Mouse (Mus musculus) spleen, adult 2 months (tissue): ENCODE data around the gene Sema5a. TPM values are rescaled to one million over a fixed set of nuclear protein-coding genes. Genes with fewer than 3 reads are reported as not detected.

ENCODE experiments used
- DNase-seq, 2 experiments: peaks; one replicate each; pipeline versions ENCODE4 v3.0.0 to v3.0.0-alpha.2; 2012 to 2021; ENCODE audit warnings: low spot score in 2 of 2, low read depth in 1 of 2
- H3K27ac ChIP-seq: fragments of 200-500 bp; 2 replicates; pipeline ENCODE4 v1.5.1; 2012; ENCODE audit warnings: low read length, inconsistent platforms; ENCODE audit not compliant: insufficient read depth
- H3K27me3 ChIP-seq: fragments of 200-500 bp; 2 replicates; pipeline ENCODE4 v1.6.1; 2012; ENCODE audit warnings: mild to moderate bottlenecking, moderate library complexity, low read length, inconsistent platforms; ENCODE audit not compliant: control insufficient read depth, insufficient read depth
- H3K36me3 ChIP-seq: fragments of 200-500 bp; 2 replicates; pipeline ENCODE4 v1.6.1; 2012; ENCODE audit warnings: mild to moderate bottlenecking, low read length, inconsistent platforms; ENCODE audit not compliant: control insufficient read depth, insufficient read depth
- H3K4me1 ChIP-seq: fragments of 200-500 bp; 2 replicates; pipeline ENCODE4 v1.6.1; 2011; ENCODE audit warnings: inconsistent platforms; ENCODE audit not compliant: control insufficient read depth, insufficient read depth, insufficient read length
- H3K4me3 ChIP-seq: fragments of 200-500 bp; 2 replicates; pipeline ENCODE4 v1.5.1; 2011; ENCODE audit warnings: mild to moderate bottlenecking, inconsistent platforms; ENCODE audit not compliant: insufficient read depth, insufficient read length; ENCODE audit errors: extremely low read depth
- CTCF ChIP-seq: fragments of 200-500 bp; IDR thresholded peaks from 2 replicates; pipeline ENCODE4 v1.5.1; 2011; ENCODE audit warnings: mild to moderate bottlenecking, inconsistent platforms; ENCODE audit not compliant: insufficient read depth, insufficient read length, insufficient replicate concordance; ENCODE audit errors: extremely low read depth
- POLR2A ChIP-seq: fragments of 200-500 bp; IDR thresholded peaks from 2 replicates; pipeline ENCODE4 v1.6.1; 2011; ENCODE audit warnings: low read depth, low read length, inconsistent platforms
- whole genome bisulfite sequencing: fragments of 180-500 bp; shearing (Covaris S2); methylation state at CpG from one replicate; pipeline ENCODE4 v1.1.7; 2018; 5-methylcytosine and 5-hydroxymethylcytosine counted together
- polyA plus RNA-seq: library from polyadenylated mRNA; depleted of rRNA; stranded (reverse); fragments of >200 nt; gene quantifications from 2 replicates; pipeline ENCODE4 v1.2.3, GENCODE M21; 2012

The Sema5a gene
- polyA plus RNA-seq, 1 experiment = 5.4 TPM

GRCm38 (mm10) chr15:32546746-32547145 lies 302.1 kb downstream of the Sema5a start:
- 81% methylated on average over 7 of the region's 7 CpGs for WGBS
- Histone ChIP-seq H3K27ac (no peak overlapping the region), H3K4me1 (no peaks in the 10 kb centered on the region), H3K4me3 (no peak overlapping the region), H3K36me3 (no peaks in the 10 kb centered on the region), H3K27me3 (no peaks in the 10 kb centered on the region)
- TF ChIP-seq POLR2A = no peak
- no peak for TF ChIP-seq CTCF
- DNase-seq = no peak

GRCm38 (mm10) chr15:32558925-32559324 lies 314.3 kb downstream of the Sema5a start:
- TF ChIP-seq POLR2A = no peak
- TF ChIP-seq CTCF = no peak
- H3K4me1 ChIP-seq = no peaks in the 10 kb centered on the region
- H3K36me3 ChIP-seq = no peaks in the 10 kb centered on the region
- H3K27me3 ChIP-seq = no peaks in the 10 kb centered on the region
- 96% methylated on average over 2 of the region's 2 CpGs for WGBS
- DNase-seq = no peak
- H3K27ac ChIP-seq = no peak overlapping the region
- H3K4me3 ChIP-seq = no peak overlapping the region

GRCm38 (mm10) chr15:32562600-32562999 lies 318.0 kb downstream of the Sema5a start:
- TF ChIP-seq POLR2A = no peak
- TF ChIP-seq CTCF = no peak
- no peak overlapping the region for H3K4me3 ChIP-seq
- H3K36me3 ChIP-seq = no peaks in the 10 kb centered on the region
- 72% methylated on average over 6 of the region's 6 CpGs for WGBS
- no peaks in the 10 kb centered on the region for H3K4me1 ChIP-seq
- H3K27me3 ChIP-seq = no peaks in the 10 kb centered on the region
- DNase-seq = no peak
- H3K27ac ChIP-seq = no peak overlapping the region

- 91% methylated on average over 3 of the region's 3 CpGs for WGBS
- no peak for TF ChIP-seq CTCF
- no peak for TF ChIP-seq POLR2A
- H3K4me3 ChIP-seq = no peak overlapping the region
- no peaks in the 10 kb centered on the region for H3K4me1 ChIP-seq
- H3K27me3 ChIP-seq = no peaks in the 10 kb centered on the region
- DNase-seq = no peak
- no peak overlapping the region for H3K27ac ChIP-seq
- no peaks in the 10 kb centered on the region for H3K36me3 ChIP-seq
Observed at GRCm38 (mm10) chr15:32568181-32568857, 323.7 kb downstream of the Sema5a start.

GRCm38 (mm10) chr15:32568858-32569387 lies 324.3 kb downstream of the Sema5a start:
- H3K27me3 ChIP-seq = no peaks in the 10 kb centered on the region
- DNase-seq = no peak
- H3K27ac ChIP-seq = no peak overlapping the region
- no peaks in the 10 kb centered on the region for H3K36me3 ChIP-seq
- no peak overlapping the region for H3K4me3 ChIP-seq
- TF ChIP-seq CTCF = no peak
- TF ChIP-seq POLR2A = no peak
- 72% methylated on average over 6 of the region's 6 CpGs for WGBS
- H3K4me1 ChIP-seq = no peaks in the 10 kb centered on the region

- Histone ChIP-seq H3K4me3 (no peak overlapping the region), H3K4me1 (no peaks in the 10 kb centered on the region), H3K36me3 (no peaks in the 10 kb centered on the region), H3K27me3 (no peaks in the 10 kb centered on the region), H3K27ac (no peak overlapping the region)
- WGBS = 89% methylated on average over 6 of the region's 6 CpGs
- TF ChIP-seq CTCF (no peak), POLR2A (no peak)
- DNase-seq = no peak
Observed at GRCm38 (mm10) chr15:32574327-32574726, 329.7 kb downstream of the Sema5a start.

- no peaks in the 10 kb centered on the region for H3K4me1 ChIP-seq
- no peaks in the 10 kb centered on the region for H3K36me3 ChIP-seq
- H3K27ac ChIP-seq = no peak overlapping the region
- no peak for TF ChIP-seq CTCF
- TF ChIP-seq POLR2A = no peak
- H3K27me3 ChIP-seq = no peaks in the 10 kb centered on the region
- no peak for DNase-seq
- no peak overlapping the region for H3K4me3 ChIP-seq
- 62% methylated on average over 2 of the region's 2 CpGs for WGBS
Observed at GRCm38 (mm10) chr15:32575212-32575611, 330.6 kb downstream of the Sema5a start.
